Mouse (Mus musculus): ENCODE measurements around the gene Pde3a.

DNA sequence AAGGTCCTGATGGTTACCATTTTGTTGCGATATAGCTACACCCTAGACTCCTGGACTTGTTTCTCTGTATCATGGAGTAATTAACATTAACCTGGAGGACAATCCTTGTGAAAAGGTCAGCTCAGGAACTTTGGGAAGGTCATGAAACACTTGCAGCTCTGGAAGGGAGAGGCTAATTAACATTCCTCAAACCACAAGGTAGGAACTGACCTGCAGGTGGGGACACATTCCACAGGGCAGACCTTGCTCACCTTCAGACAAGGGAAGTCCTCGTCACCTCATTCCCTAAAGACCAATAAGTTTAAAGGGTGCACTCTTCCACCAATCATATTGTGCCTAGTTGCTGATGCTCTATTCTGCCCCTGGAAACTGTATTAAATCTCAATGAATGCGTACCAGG, 114.6 kb downstream of the Pde3a start:
- TF ChIP-seq EP300 (optimal IDR thresholded peaks at IDR 0.05) (no peak), CTCF (IDR thresholded peaks at IDR 0.05; ENCODE audit: low read depth) (no peak)

Measured in stomach, postnatal 0 days (tissue).